Mouse (Mus musculus) embryonic fibroblast, embryonic 13.5 days (primary cell): ENCODE results near the gene 5830473C10Rik.

Experiments
- CTCF ChIP-seq: IDR thresholded peaks from 2 replicates; pipeline ENCODE4 v1.5.1; 2011; ENCODE audit warnings: mild to moderate bottlenecking, control low read depth, low read length, moderate library complexity, borderline replicate concordance; ENCODE audit not compliant: insufficient read depth
- POLR2A ChIP-seq: IDR thresholded peaks from 2 replicates; pipeline ENCODE4 v1.6.1; 2011; ENCODE audit warnings: low read depth, mild to moderate bottlenecking, control low read depth, low read length, moderate library complexity

- no peak for TF ChIP-seq CTCF
- no peak for TF ChIP-seq POLR2A
Measured at GRCm38 (mm10) chr5:90556052-90556451, 4.9 kb upstream of the 5830473C10Rik start.
